Mouse (Mus musculus) fat pad, adult 2 months (tissue): ENCODE measurements around the gene Ncmap.

Source experiments
- DNase-seq: peaks from one replicate; pipeline ENCODE4 v3.0.0-alpha.2; 2011; ENCODE audit warnings: low read depth, low spot score; ENCODE audit errors: extremely low read depth

Gene Ncmap

DNA sequence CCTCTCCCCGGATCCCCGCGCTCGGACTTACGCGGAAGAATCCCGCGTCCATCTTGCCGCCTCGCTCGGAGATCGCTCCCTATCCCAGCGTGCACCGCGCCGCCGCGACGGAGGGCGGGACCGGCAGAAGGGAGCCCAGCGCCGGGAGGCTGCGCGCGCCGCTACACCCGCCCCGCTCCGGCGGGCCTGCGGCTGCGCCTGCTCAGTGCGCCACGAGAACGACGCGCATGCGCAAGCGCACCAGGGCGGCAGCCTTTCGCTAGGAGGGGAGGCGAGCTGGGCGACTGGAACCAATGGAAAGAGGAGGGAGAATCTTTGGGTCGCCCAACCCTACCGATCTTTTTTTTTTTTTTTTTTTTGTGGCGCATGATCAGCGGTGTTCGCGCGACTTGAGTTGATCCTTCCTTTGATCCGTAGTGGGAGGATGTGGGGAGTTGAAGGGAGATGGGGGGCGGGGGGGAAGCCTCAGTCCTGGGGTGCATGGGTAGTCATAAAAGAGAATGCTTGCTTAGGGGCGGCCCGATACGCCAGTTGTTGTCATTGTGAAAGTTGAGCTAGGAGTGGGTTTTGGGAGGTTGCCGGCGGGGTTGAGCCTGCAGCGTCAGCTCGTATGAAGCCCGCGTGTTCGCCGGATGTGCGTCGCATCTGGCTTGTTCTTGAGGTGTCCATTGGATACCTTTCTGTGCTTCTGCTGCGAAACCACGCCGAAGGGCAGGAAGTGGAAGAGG is 44.8 kb downstream of the Ncmap start, which contains the start of gene Srrm1:
Srrm1 (minus strand) TSS at position 256 of the 728 bp plus-strand sequence.
- peak; percentile 70 for DNase-seq

DNA sequence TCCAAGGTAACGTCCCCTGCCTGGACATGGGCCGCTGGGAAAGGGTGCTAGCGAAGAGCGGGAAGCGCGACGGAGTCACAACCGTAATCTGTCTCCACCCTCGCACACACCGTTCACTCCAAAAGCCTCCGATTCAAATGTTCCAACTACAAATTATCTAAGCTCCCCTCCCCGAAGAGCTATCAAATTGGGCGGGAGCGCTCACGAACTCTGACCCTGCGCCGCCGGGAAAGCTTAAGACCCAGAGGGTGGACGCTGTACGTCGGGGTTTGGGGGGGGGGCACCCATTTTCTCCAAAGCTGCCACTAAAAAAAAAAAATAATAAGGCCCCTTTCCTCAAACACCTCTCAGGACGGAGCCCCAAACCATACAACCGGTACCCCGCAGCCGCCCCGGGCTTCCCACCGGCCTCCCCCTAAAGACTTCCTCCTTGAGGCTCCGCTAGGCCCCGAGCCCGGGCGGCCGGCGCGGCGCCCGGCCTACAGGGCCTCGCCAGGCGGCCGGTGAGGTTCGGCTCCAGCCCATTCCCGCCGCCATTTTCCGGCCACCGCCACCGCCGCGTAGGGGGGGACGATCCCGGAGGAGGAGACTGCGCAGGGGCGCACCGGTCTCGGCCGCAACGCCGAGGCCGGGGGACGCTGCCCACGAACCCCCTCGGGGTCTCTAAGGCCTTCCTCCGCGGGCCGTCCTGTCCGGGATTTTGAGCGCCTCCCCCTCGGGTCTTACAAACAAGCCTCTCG is 45.5 kb downstream of the Ncmap start:
- no peak for DNase-seq

DNA sequence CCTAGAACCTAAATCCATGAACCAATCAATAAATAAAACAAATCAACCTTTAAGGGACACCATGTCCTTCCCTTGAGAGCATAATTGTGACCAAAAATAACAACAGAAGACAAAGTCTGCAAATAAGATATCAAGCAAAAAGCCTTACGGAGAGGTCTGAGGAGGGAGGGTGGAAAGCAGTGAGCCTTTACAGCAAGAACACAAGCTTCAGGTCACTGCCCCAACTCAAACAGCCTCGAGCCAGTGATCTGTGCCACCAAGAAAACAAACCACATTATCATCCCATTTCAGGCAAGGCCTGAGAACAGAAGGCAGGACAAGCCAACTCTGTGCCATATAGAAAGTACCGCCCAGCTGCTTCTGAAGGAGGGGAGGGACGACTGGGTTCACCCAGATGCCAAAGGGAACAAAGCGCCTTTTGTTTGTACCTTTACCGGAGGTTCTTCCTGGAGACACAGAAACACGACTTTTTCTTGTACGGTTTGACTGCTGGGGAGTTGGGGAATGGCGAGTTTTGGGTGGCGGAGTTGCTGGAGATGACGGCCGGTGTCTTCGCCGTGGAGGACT is 60.6 kb downstream of the Ncmap start:
- no peak for DNase-seq

DNA sequence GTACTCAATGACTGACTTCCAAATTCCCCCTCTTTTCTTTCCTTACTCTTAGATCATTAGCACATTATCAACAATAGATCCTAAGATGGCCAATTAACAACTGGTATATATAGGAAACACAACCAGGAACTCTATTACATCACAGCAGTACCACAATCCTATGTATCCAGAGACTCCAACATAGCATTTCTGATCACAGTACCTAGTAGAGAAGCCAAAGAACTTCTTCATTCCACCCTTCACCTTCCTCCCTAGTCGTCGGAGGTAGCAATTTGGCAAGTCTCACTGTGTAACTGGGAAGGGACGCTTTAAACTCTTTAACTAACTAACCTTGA is 62.0 kb downstream of the Ncmap start:
- DNase-seq, result no peak

DNA sequence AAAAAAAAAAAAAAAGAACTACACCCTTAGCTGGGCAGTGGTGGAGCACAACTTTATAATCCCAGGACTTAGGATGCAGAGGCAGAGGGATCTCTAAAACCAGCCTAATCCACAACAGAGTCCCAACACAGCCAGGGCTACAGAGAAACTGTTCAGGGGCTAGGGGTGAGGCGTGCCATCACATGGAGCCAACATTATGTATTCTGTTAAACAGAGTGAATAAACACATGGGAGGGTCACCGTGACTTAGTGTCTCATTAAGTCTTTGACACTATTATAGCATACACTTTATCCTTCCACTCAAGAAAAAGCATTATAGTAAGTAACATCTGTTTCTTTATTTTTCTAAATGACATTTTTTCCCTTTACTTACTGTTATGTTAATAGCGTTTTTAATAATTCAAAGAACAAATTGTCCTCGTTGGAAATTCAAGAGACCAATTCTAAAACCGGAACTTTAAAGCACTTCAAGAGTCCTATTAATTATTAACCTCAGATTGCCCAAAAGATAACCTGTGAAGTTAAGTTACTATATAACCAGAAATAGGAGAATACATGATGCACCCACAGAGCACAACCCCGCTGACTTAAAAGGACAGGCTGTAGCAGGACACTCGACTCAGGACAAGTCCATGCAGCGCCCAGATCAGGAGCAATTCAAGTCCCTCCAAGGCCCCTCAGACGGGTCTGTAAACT is 62.6 kb downstream of the Ncmap start:
- DNase-seq, result no peak

DNA sequence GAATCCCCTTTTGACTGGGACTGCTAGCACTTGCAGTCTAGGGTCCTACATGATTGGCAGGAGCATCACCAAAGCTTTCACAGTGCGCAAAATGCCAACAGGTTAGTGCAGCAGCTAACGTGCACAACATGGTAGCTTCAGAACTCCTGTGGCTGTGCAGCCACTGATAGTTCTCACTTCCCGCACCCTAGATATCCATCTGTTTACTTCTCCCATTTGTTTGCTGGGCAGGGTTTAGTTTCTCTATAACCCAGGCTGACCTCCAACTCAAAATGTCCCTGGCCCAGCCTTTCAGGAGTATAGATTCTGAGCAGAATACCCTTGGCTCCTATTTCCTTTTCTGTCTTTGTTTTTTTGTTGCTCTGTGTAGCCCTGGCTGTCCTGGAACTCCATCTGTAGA is 71.6 kb downstream of the Ncmap start:
- DNase-seq, result no peak

DNA sequence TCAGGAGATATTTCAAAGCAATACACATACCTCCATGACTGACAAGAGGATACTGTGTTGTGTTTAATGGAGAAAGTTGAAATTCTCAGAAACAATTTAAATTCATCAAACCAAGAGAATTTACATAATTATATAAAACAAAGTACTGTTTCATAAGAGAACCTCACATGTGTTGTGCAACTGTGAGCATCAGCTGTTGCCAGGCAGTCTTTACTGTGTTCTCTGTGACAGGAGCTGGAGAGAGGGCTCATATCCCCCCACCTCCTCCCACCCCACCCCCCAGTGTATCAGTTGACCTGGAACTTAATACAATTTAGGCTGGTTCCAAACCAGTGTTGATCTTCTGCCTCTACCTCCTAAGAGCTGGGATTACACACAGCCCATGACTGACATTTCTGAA is 72.0 kb downstream of the Ncmap start:
- DNase-seq, result no peak

DNA sequence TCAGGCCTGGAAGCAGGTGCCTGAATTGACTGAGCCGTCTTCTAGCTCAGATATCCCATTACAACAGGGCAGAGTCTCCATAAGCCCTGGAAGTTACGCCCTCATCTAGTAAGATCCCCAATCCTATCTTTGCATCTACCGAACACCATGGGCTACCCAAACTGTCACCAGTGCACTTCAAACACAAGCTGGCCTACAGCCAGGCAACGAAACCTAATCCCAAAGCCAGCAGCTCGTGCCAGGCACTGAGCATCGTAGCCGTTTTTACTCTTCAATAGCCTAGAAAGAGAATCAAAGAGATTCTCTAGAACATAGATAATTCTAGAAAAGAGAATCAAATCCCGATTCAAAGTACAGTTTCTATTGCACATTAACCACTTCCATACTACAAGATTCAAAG is 75.0 kb downstream of the Ncmap start:
- no peak for DNase-seq
